Mouse (Mus musculus) ES-Bruce4 (cell line): ENCODE measurements around the gene Krtcap2.

Experiments
- CTCF ChIP-seq: IDR thresholded peaks from one replicate; pipeline ENCODE4 v1.8.1; 2011; ENCODE audit warnings: low read depth, low read length
- POLR2A ChIP-seq: IDR thresholded peaks from one replicate; pipeline ENCODE4 v1.8.1; 2011; ENCODE audit warnings: low read length; ENCODE audit not compliant: insufficient read depth

DNA sequence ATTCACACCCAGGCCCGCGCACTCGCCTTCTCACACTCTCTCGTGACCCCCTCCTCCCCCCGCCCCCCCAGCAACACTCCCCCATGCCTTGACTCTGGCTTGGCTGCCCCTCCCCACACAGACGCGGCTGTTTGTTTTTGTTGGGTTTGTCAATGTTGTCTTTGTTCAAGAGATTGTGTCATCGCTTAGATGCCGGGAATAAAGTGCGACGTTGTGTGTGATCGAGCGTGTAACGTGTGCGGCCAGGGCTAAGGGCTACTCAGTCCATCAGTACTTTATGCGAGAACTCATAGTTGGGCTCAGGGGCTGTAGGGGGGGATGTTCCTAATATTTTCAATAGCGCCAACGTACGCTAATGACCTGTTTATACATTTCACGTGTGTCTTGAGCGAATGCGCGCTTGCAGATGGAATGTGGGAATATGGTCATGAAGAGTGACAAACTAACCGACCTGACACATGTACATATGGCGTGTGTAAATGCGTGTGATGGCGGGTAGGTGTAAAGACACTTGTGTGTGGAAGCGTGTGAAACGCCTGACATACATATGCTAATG is 34.4 kb downstream of the Krtcap2 start:
- TF ChIP-seq POLR2A, result no peak
- TF ChIP-seq CTCF, result no peak
